11 mouse cellular contexts compared by ENCODE assay signal in genomic region chr5:45065917-45066699, GRCm38 (mm10).
"Had no signal": no experiment of that assay in that cellular context is flagged by ENCODE, and none has a peak within 500 bp of the region (broad histone marks: within the 10 kb centered on the region; RNA-seq: fewer than 3 reads in every experiment).

No protein-coding gene starts in this region.

- H3K9ac ChIP-seq: liver, embryonic 14.5 days; midbrain, embryonic 13.5 days; stomach, embryonic 15.5 days had no signal

- H3K4me3 ChIP-seq: midbrain, embryonic 13.5 days; stomach, embryonic 15.5 days had no signal

- H3K4me2 ChIP-seq: midbrain, embryonic 13.5 days; stomach, embryonic 15.5 days had no signal

- H3K9me3 ChIP-seq: midbrain, embryonic 13.5 days; stomach, embryonic 15.5 days had no signal

- DNase-seq: kidney, adult 9 months; kidney, postnatal 36 days; layer of hippocampus, adult 9-11 months; layer of hippocampus, postnatal 36 days; lung, adult 18-20 months; right cerebral cortex, postnatal 14 days had no signal

- ATAC-seq: intestine, postnatal 0 days; midbrain, embryonic 13.5 days had no signal

- H3K4me1 ChIP-seq: stomach, embryonic 15.5 days had no signal

- H3K36me3 ChIP-seq: midbrain, embryonic 13.5 days; stomach, embryonic 15.5 days had no signal

- H3K27me3 ChIP-seq: midbrain, embryonic 13.5 days; stomach, embryonic 15.5 days had no signal

- H3K27ac ChIP-seq: kidney, postnatal 0 days; liver, embryonic 14.5 days; midbrain, embryonic 13.5 days; stomach, embryonic 15.5 days had no signal
